Mouse (Mus musculus): ENCODE data around the gene Gm6760. TPM values are rescaled to one million over a fixed set of nuclear protein-coding genes. Genes with fewer than 3 reads are reported as not detected.

Gene Gm6760
- not detected for polyA plus RNA-seq (2017; shearing (Covaris generic))

DNA sequence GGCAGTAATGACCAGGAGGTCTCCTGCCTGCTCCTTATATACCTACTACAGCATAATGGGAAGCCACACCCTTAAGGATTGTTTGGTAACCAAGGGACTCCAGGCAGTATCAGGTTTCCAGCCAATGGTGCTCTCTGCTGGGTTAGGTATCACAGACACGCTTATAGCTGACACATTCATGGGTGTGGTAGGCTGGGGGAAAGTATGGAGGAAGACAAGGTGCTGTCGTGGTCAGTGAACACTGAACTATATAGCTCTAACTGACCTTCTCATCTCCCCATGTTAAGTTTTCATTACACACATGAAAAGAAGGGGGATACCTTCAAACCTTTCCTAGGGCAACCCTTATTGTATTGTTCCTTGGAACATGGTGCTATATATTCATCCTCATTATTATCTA is at the start of gene Gm6760:
Gm6760 (minus strand) TSS at position 101 of the 400 bp plus-strand sequence.
- ATAC-seq, result no peak

DNA sequence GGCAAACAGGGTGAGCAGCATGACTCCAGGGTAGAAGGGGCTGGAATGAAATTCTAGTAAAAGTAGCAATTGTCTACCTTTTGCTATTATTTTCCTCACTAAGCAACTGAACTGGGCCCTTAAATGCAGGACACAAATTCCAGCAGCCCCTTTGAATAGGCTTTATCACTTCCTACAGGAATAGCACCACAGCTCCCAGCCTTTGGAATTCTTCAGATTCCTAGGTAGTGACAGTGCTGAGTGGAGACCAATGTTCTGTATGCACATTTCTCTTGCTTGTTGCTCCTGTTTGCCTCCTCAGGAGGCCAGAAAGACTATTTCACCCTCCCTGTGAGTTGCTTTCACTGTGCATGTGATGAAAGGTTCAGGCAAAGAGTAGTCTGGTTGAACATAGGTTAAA is 29.2 kb upstream of the Gm6760 start:
- no peak for ATAC-seq

GRCm38 (mm10) chrX:64173248-64173647 is 21.2 kb upstream of the Gm6760 start, which contains the start of gene 3830417A13Rik:
Gene 3830417A13Rik, plus strand, starts transcription at chrX:64173548.
- no peak for ATAC-seq

Other genes starting within 250 kb of the Gm6760 start
- gene 3830417A13Rik, start 21.4 kb upstream of the Gm6760 start, polyA plus RNA-seq (2017; shearing (Covaris generic)), result not detected
- not detected for gene Slitrk4, start 124.8 kb upstream of the Gm6760 start, polyA plus RNA-seq (2017; shearing (Covaris generic))